Mouse (Mus musculus): Measurements from ENCODE around the gene Hspb1. TPM values are rescaled to one million over a fixed set of nuclear protein-coding genes. Genes with fewer than 3 reads are reported as not detected.

The Hspb1 gene
- polyA plus RNA-seq, 1 experiment = 638 TPM

- TF ChIP-seq USF1 (IDR thresholded peaks at IDR 0.05; ENCODE audit: low read depth) (no peak), MYOG (IDR thresholded peaks at IDR 0.05; ENCODE audit: control insufficient read depth, extremely low read depth, insufficient read length) (no peak), CTCF (IDR thresholded peaks at IDR 0.05; ENCODE audit: control insufficient read depth, insufficient read depth, insufficient read length) (no peak), MYOD1 (IDR thresholded peaks at IDR 0.05; ENCODE audit: control insufficient read depth, insufficient read length, low read depth) (no peak), MAX (IDR thresholded peaks at IDR 0.05) (no peak), FOSL1 (IDR thresholded peaks at IDR 0.05; ENCODE audit: insufficient read depth, low read length, poor library complexity, severe bottlenecking) (no peak), CEBPB (IDR thresholded peaks at IDR 0.05; ENCODE audit: low read depth) (no peak)
- Histone ChIP-seq H3K36me3 (ENCODE audit: control insufficient read depth, insufficient read depth) (peaks cover 83% of the 10 kb centered on the region), H3K79me3 (ENCODE audit: low read depth) (peaks cover 70% of the 10 kb centered on the region), H3ac (ENCODE audit: control insufficient read depth, insufficient read length, low read depth) (no peak overlapping the region), H3K4me3 (ENCODE audit: insufficient read depth, poor library complexity, severe bottlenecking) (no peak overlapping the region), H3K27me3 (ENCODE audit: control insufficient read depth, insufficient read depth, insufficient read length) (no peaks in the 10 kb centered on the region), H3K79me2 (ENCODE audit: control insufficient read depth, insufficient read depth) (peaks cover 79% of the 10 kb centered on the region)
Observed at GRCm38 (mm10) chr5:135908989-135909388, 21.3 kb downstream of the Hspb1 start.

GRCm38 (mm10) chr5:135909646-135910045 is 21.9 kb downstream of the Hspb1 start:
- Histone ChIP-seq H3K4me3 (ENCODE audit: insufficient read depth, poor library complexity, severe bottlenecking) (no peak overlapping the region), H3K79me3 (ENCODE audit: low read depth) (peaks cover 76% of the 10 kb centered on the region), H3K79me2 (ENCODE audit: control insufficient read depth, insufficient read depth) (peaks cover 86% of the 10 kb centered on the region), H3ac (ENCODE audit: control insufficient read depth, insufficient read length, low read depth) (no peak overlapping the region), H3K27me3 (ENCODE audit: control insufficient read depth, insufficient read depth, insufficient read length) (no peaks in the 10 kb centered on the region), H3K36me3 (ENCODE audit: control insufficient read depth, insufficient read depth) (peaks cover 83% of the 10 kb centered on the region)
- TF ChIP-seq MYOG (IDR thresholded peaks at IDR 0.05; ENCODE audit: control insufficient read depth, extremely low read depth, insufficient read length) (no peak), CEBPB (IDR thresholded peaks at IDR 0.05; ENCODE audit: low read depth) (no peak), USF1 (IDR thresholded peaks at IDR 0.05; ENCODE audit: low read depth) (no peak), MYOD1 (IDR thresholded peaks at IDR 0.05; ENCODE audit: control insufficient read depth, insufficient read length, low read depth) (no peak), CTCF (IDR thresholded peaks at IDR 0.05; ENCODE audit: control insufficient read depth, insufficient read depth, insufficient read length) (no peak), FOSL1 (IDR thresholded peaks at IDR 0.05; ENCODE audit: insufficient read depth, low read length, poor library complexity, severe bottlenecking) (no peak), MAX (IDR thresholded peaks at IDR 0.05) (no peak)

DNA sequence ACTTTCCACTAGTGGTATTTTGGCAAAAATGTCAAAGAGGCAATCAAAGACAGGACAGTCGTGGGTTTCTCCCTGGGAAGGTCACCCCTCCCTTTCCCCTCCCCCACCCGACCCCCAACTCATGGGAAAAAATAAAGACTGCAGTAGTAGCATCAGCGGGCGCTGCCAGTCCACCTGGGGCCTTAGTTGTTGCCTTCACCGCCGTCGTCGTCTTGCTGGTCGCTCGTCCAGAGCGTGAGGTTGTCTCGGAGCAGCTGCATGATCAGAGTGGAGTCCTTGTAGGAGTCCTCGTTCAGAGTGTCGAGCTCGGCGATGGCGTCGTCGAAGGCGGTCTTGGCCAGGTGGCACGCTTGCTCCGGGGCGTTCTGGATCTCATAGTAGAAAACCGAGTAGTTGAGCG is 23.1 kb downstream of the Hspb1 start:
- Histone ChIP-seq H3K79me2 (ENCODE audit: control insufficient read depth, insufficient read depth) (peaks cover 97% of the 10 kb centered on the region), H3ac (ENCODE audit: control insufficient read depth, insufficient read length, low read depth) (no peak overlapping the region), H3K79me3 (ENCODE audit: low read depth) (peaks cover 88% of the 10 kb centered on the region), H3K27me3 (ENCODE audit: control insufficient read depth, insufficient read depth, insufficient read length) (no peaks in the 10 kb centered on the region), H3K36me3 (ENCODE audit: control insufficient read depth, insufficient read depth) (peaks cover 79% of the 10 kb centered on the region), H3K4me3 (ENCODE audit: insufficient read depth, poor library complexity, severe bottlenecking) (no peak overlapping the region)
- TF ChIP-seq CEBPB (IDR thresholded peaks at IDR 0.05; ENCODE audit: low read depth) = no peak
- no peak for TF ChIP-seq MYOD1 (IDR thresholded peaks at IDR 0.05; ENCODE audit: control insufficient read depth, insufficient read length, low read depth)
- TF ChIP-seq FOSL1 (IDR thresholded peaks at IDR 0.05; ENCODE audit: insufficient read depth, low read length, poor library complexity, severe bottlenecking) = no peak
- TF ChIP-seq CTCF (IDR thresholded peaks at IDR 0.05; ENCODE audit: control insufficient read depth, insufficient read depth, insufficient read length) = no peak
- TF ChIP-seq MYOG (IDR thresholded peaks at IDR 0.05; ENCODE audit: control insufficient read depth, extremely low read depth, insufficient read length) = no peak
- TF ChIP-seq MAX (IDR thresholded peaks at IDR 0.05) = no peak
- TF ChIP-seq USF1 (IDR thresholded peaks at IDR 0.05; ENCODE audit: low read depth) = no peak

GRCm38 (mm10) chr5:135911633-135912220 is 24.0 kb downstream of the Hspb1 start:
- TF ChIP-seq CEBPB (IDR thresholded peaks at IDR 0.05; ENCODE audit: low read depth) (no peak), USF1 (IDR thresholded peaks at IDR 0.05; ENCODE audit: low read depth) (no peak), MYOD1 (IDR thresholded peaks at IDR 0.05; ENCODE audit: control insufficient read depth, insufficient read length, low read depth) (no peak), FOSL1 (IDR thresholded peaks at IDR 0.05; ENCODE audit: insufficient read depth, low read length, poor library complexity, severe bottlenecking) (peak; percentile 87), MAX (IDR thresholded peaks at IDR 0.05) (peak; percentile 25), MYOG (IDR thresholded peaks at IDR 0.05; ENCODE audit: control insufficient read depth, extremely low read depth, insufficient read length) (no peak), CTCF (IDR thresholded peaks at IDR 0.05; ENCODE audit: control insufficient read depth, insufficient read depth, insufficient read length) (no peak)
- Histone ChIP-seq H3ac (ENCODE audit: control insufficient read depth, insufficient read length, low read depth) (no peak overlapping the region), H3K4me3 (ENCODE audit: insufficient read depth, poor library complexity, severe bottlenecking) (no peak overlapping the region), H3K36me3 (ENCODE audit: control insufficient read depth, insufficient read depth) (peaks cover 79% of the 10 kb centered on the region), H3K27me3 (ENCODE audit: control insufficient read depth, insufficient read depth, insufficient read length) (no peaks in the 10 kb centered on the region), H3K79me2 (ENCODE audit: control insufficient read depth, insufficient read depth) (peaks cover 100% of the 10 kb centered on the region), H3K79me3 (ENCODE audit: low read depth) (peaks cover 91% of the 10 kb centered on the region)

GRCm38 (mm10) chr5:135913201-135913600 is 25.5 kb downstream of the Hspb1 start:
- Histone ChIP-seq H3K27me3 (ENCODE audit: control insufficient read depth, insufficient read depth, insufficient read length) (no peaks in the 10 kb centered on the region), H3K79me2 (ENCODE audit: control insufficient read depth, insufficient read depth) (peaks cover 100% of the 10 kb centered on the region), H3K4me3 (ENCODE audit: insufficient read depth, poor library complexity, severe bottlenecking) (no peak overlapping the region), H3K36me3 (ENCODE audit: control insufficient read depth, insufficient read depth) (peaks cover 80% of the 10 kb centered on the region), H3K79me3 (ENCODE audit: low read depth) (peaks cover 92% of the 10 kb centered on the region), H3ac (ENCODE audit: control insufficient read depth, insufficient read length, low read depth) (no peak overlapping the region)
- TF ChIP-seq MAX (IDR thresholded peaks at IDR 0.05) (no peak), CTCF (IDR thresholded peaks at IDR 0.05; ENCODE audit: control insufficient read depth, insufficient read depth, insufficient read length) (no peak)

GRCm38 (mm10) chr5:135914156-135914555 is 26.4 kb downstream of the Hspb1 start:
- TF ChIP-seq MAX (IDR thresholded peaks at IDR 0.05) (no peak), FOSL1 (IDR thresholded peaks at IDR 0.05; ENCODE audit: insufficient read depth, low read length, poor library complexity, severe bottlenecking) (no peak)
- H3K27me3 ChIP-seq (ENCODE audit: control insufficient read depth, insufficient read depth, insufficient read length) = no peaks in the 10 kb centered on the region

More at GRCm38 (mm10) chr5:135914156-135914555, 26.4 kb downstream of the Hspb1 start:
- peaks cover 80% of the 10 kb centered on the region for H3K36me3 ChIP-seq (ENCODE audit: control insufficient read depth, insufficient read depth)
- H3K79me3 ChIP-seq (ENCODE audit: low read depth) = peaks cover 94% of the 10 kb centered on the region
- no peak overlapping the region for H3K4me3 ChIP-seq (ENCODE audit: insufficient read depth, poor library complexity, severe bottlenecking)
- H3K79me2 ChIP-seq (ENCODE audit: control insufficient read depth, insufficient read depth) = peaks cover 100% of the 10 kb centered on the region
- H3ac ChIP-seq (ENCODE audit: control insufficient read depth, insufficient read length, low read depth) = no peak overlapping the region
